Mouse (Mus musculus) heart, adult 2 months (tissue): ENCODE measurements around the gene Nptx1.

ENCODE experiments used
- CTCF ChIP-seq: fragments of 200-600 bp; IDR thresholded peaks from 2 replicates; pipeline ENCODE4 v1.8.1; 2022; ENCODE audit warnings: antibody characterized with exemption, mild to moderate bottlenecking, moderate library complexity
- EP300 ChIP-seq: fragments of 200-500 bp; IDR thresholded peaks from 2 replicates; pipeline ENCODE4 v1.6.1; 2011; ENCODE audit warnings: low read depth, low read length, control low read depth; ENCODE audit not compliant: insufficient read depth
- POLR2A ChIP-seq: fragments of 200-500 bp; IDR thresholded peaks from 2 replicates; pipeline ENCODE4 v1.6.1; 2011; ENCODE audit warnings: mild to moderate bottlenecking, low read depth, low read length, control low read depth; ENCODE audit not compliant: insufficient read depth

DNA sequence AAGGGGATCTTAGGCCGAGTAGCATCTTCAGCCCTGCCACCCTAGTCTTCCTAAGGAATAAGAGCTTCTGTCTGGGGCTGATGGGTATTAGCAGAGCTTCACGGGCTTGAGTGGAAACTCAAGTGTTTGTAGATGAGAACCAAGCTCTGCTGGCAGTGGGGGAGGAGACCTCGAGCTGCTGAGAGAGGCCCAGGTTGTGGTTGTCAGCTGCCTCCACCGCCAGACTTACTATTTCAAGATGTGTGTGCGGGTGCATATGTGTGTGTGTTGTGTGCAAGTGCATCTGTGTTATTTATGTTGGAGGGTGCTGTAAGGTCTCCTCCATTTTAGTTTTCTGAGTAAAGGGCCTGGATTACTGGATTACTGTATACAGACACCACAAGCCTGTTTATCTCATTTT lies 39.6 kb upstream of the Nptx1 start:
- TF ChIP-seq CTCF (no peak), POLR2A (no peak), EP300 (no peak)
